15 mouse cellular contexts compared by ENCODE assay signal in the genomic region with DNA sequence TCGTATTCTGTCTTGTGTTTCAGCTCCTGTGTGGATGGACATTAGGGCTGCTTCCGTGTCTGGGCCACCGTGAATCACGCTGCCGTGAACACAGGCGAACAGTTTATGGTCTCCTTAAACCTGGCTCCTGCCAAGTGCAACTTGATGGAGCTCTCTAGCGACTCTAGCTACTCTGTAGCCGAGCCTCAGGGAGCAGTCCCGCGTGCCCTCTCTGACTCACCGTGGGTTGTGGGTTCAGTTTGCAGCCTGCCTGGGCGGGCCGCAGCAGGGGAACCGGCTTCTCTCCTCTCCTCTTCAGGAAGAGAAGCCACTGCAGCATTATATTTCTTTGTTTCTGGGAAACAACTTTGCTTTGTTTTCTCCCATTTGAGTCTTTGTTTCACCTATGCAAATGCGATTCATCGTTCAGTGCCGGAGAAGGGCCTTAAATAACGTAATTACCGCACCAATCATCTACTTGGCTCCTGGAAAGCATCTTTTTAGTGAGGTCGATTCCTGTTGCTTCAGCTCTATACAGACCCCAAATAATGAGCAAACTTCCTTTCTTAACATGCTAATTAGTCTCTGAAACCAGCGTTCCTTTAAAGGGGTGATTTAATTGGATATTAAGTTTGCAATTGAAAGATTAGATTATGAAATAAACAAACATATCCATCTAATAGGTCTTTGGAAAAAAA.
DNase-seq lines count a peak whose midpoint lies in the region; ATAC-seq lines count a peak whose summit lies in the region.
"Had no signal": no experiment of that assay in that cellular context is flagged by ENCODE, and none has a peak within 500 bp of the region (broad histone marks: within the 10 kb centered on the region; RNA-seq: fewer than 3 reads in every experiment).

No protein-coding gene starts in this region.

- DNase-seq in heart, adult 11 months: peak; percentile 0
- DNase-seq in heart, embryonic 10.5 days (ENCODE audit: low spot score): no peak
- DNase-seq in testis, postnatal 14 days (ENCODE audit: low spot score): peak; percentile 55
- DNase-seq in testis, postnatal 10 days (ENCODE audit: low spot score): no peak
- no peak for DNase-seq in heart, postnatal 10 days
- no peak for DNase-seq in spleen, adult 18-20 months
- DNase-seq: adrenal gland, postnatal 36 days; cerebellum, adult 9-11 months; liver, embryonic 13.5 days had no signal

- 75% methylated on average over 21 of the region's 21 CpGs for WGBS in heart, embryonic 10.5 days
- WGBS in forebrain, embryonic 16.5 days: 12% methylated on average over 21 of the region's 21 CpGs

- no peaks in the 10 kb centered on the region for H3K4me1 ChIP-seq in heart, embryonic 10.5 days
- peaks cover 6% of the 10 kb centered on the region for H3K4me1 ChIP-seq in forebrain, embryonic 16.5 days (replicated peaks; ENCODE audit: control insufficient read depth, insufficient read depth, low read length)
- H3K4me1 ChIP-seq: liver, embryonic 13.5 days had no signal

- intact Hi-C loops in heart, postnatal 10 days (cut with DNase I): no loop called here

- no peaks in the 10 kb centered on the region for H3K36me3 ChIP-seq in heart, embryonic 10.5 days
- no peaks in the 10 kb centered on the region for H3K36me3 ChIP-seq in forebrain, embryonic 16.5 days (ENCODE audit: control insufficient read depth, insufficient read depth)
- H3K36me3 ChIP-seq: G1E; limb, embryonic 10.5 days; liver, embryonic 13.5 days had no signal

- H3K4me3 ChIP-seq in heart, embryonic 10.5 days: no peak overlapping the region
- H3K4me3 ChIP-seq in forebrain, embryonic 16.5 days (replicated peaks; ENCODE audit: low read length): peak overlapping the region; percentile 9; the same call in 1 of the 2 replicates
- H3K4me3 ChIP-seq: limb, embryonic 10.5 days; liver, embryonic 13.5 days had no signal

- no peak overlapping the region for H3K27ac ChIP-seq in heart, embryonic 10.5 days
- no peak overlapping the region for H3K27ac ChIP-seq in forebrain, embryonic 16.5 days (ENCODE audit: low read length)
- H3K27ac ChIP-seq: hindbrain, postnatal 0 days; limb, embryonic 10.5 days; liver, embryonic 13.5 days had no signal

- H3K9me3 ChIP-seq in heart, embryonic 10.5 days: no peaks in the 10 kb centered on the region
- H3K9me3 ChIP-seq in forebrain, embryonic 16.5 days (ENCODE audit: control insufficient read depth, low read length): no peaks in the 10 kb centered on the region
- H3K9me3 ChIP-seq: G1E; limb, embryonic 10.5 days; liver, embryonic 13.5 days had no signal

- H3K27me3 ChIP-seq in heart, embryonic 10.5 days (ENCODE audit: insufficient read depth, poor library complexity, severe bottlenecking): no peaks in the 10 kb centered on the region
- H3K27me3 ChIP-seq in forebrain, embryonic 16.5 days (replicated peaks; ENCODE audit: control insufficient read depth, insufficient read depth, low read length): 0 out of 2 replicates have a peak, but pooled peaks cover 2% of the 10 kb centered on the region
- H3K27me3 ChIP-seq: liver, embryonic 13.5 days had no signal

- peak overlapping the region; percentile 32 for H3K4me2 ChIP-seq in forebrain, embryonic 16.5 days (ENCODE audit: low read length)
- H3K4me2 ChIP-seq: liver, embryonic 13.5 days had no signal

- peak; percentile 64 for ATAC-seq in forebrain, embryonic 16.5 days
- ATAC-seq in monocyte, adult 5-6 weeks (replicated peaks; ENCODE audit: insufficient number of reproducible peaks, low FRiP score, low TSS enrichment, poor library complexity, severe bottlenecking): no peak
- ATAC-seq: activated CD4-positive, CD25-positive, alpha-beta regulatory T cell, adult 4 months; hindbrain, postnatal 0 days had no signal

- peak overlapping the region; percentile 29; the same call in 1 of the 2 replicates for H3K9ac ChIP-seq in forebrain, embryonic 16.5 days (replicated peaks; ENCODE audit: low read depth, low read length)
- H3K9ac ChIP-seq: liver, embryonic 13.5 days had no signal

Comparison
In these comparisons a context has a peak if more than half of its experiments do, and no peak if none do; other contexts are left out.
1. DNase-seq: peak in heart, adult 11 months (single experiment) and testis, postnatal 14 days (single experiment); none in heart, embryonic 10.5 days (single experiment), testis, postnatal 10 days (single experiment), heart, postnatal 10 days (0 of 2) and spleen, adult 18-20 months (0 of 2).